Mouse (Mus musculus) kidney, embryonic 14.5 days (tissue): ENCODE data around the gene Ank. TPM values are rescaled to one million over a fixed set of nuclear protein-coding genes. Genes with fewer than 3 reads are reported as not detected.
A peak's percentile ranks its signal among the peaks of the same experiment; 100 is the strongest.

Experiments
- ATAC-seq: fragments of 200-750 bp; cut with Nextera tagmentation; 2 replicates; pipeline ENCODE4 v1.8.0; 2017; ENCODE audit warnings: moderate number of reproducible peaks, mild to moderate bottlenecking, moderate TSS enrichment, moderate library complexity; ENCODE audit not compliant: low FRiP score, low TSS enrichment
- H3K27ac ChIP-seq: fragments of 300-500 bp; sonication (generic); 2 replicates; pipeline ENCODE4 v1.5.1; 2014; ENCODE audit warnings: low read depth, mild to moderate bottlenecking, low read length, moderate library complexity, mixed read lengths
- H3K27me3 ChIP-seq: fragments of 300-500 bp; sonication (generic); 2 replicates; pipeline ENCODE4 v1.6.1; 2014; ENCODE audit warnings: mild to moderate bottlenecking, low read length; ENCODE audit not compliant: control insufficient read depth, insufficient read depth
- H3K36me3 ChIP-seq: fragments of 300-500 bp; sonication (generic); 2 replicates; pipeline ENCODE4 v1.6.1; 2014; ENCODE audit warnings: low read length, mixed read lengths; ENCODE audit not compliant: control insufficient read depth, insufficient read depth
- H3K4me1 ChIP-seq: fragments of 300-500 bp; sonication (generic); 2 replicates; pipeline ENCODE4 v1.6.1; 2014; ENCODE audit warnings: low read length, mixed read lengths; ENCODE audit not compliant: control insufficient read depth, insufficient read depth
- H3K4me2 ChIP-seq: fragments of 300-500 bp; sonication (generic); replicated peaks from 2 replicates; pipeline ENCODE4 v1.6.1; 2014; ENCODE audit warnings: low read depth, mild to moderate bottlenecking, low read length
- H3K4me3 ChIP-seq: fragments of 300-500 bp; sonication (generic); 2 replicates; pipeline ENCODE4 v1.5.1; 2014; ENCODE audit warnings: mild to moderate bottlenecking, low read length
- H3K9ac ChIP-seq: fragments of 300-500 bp; sonication (generic); 2 replicates; pipeline ENCODE4 v1.6.1; 2014; ENCODE audit warnings: low read depth, mild to moderate bottlenecking, low read length, moderate library complexity
- H3K9me3 ChIP-seq: fragments of 300-500 bp; sonication (generic); 2 replicates; pipeline ENCODE4 v1.6.1; 2016; ENCODE audit warnings: low read length; ENCODE audit not compliant: control insufficient read depth
- WGBS: fragments of 180-500 bp; shearing (Covaris S2); extraction: QIAGEN DNeasy Blood & Tissue Kit; methylation state at CpG from one replicate; pipeline ENCODE4 v1.1.7; 2014; 5-methylcytosine and 5-hydroxymethylcytosine counted together
- polyA plus RNA-seq: library from polyadenylated mRNA; unstranded; fragments of >200 nt; fragmentation: Nextera tagmentation; extraction: Ambion mirVana; gene quantifications from 2 replicates; pipeline ENCODE4 v1.2.1, GENCODE M21; 2014

The Ank gene
- 6.1 and 10.3 TPM in 2 replicates for polyA plus RNA-seq

DNA sequence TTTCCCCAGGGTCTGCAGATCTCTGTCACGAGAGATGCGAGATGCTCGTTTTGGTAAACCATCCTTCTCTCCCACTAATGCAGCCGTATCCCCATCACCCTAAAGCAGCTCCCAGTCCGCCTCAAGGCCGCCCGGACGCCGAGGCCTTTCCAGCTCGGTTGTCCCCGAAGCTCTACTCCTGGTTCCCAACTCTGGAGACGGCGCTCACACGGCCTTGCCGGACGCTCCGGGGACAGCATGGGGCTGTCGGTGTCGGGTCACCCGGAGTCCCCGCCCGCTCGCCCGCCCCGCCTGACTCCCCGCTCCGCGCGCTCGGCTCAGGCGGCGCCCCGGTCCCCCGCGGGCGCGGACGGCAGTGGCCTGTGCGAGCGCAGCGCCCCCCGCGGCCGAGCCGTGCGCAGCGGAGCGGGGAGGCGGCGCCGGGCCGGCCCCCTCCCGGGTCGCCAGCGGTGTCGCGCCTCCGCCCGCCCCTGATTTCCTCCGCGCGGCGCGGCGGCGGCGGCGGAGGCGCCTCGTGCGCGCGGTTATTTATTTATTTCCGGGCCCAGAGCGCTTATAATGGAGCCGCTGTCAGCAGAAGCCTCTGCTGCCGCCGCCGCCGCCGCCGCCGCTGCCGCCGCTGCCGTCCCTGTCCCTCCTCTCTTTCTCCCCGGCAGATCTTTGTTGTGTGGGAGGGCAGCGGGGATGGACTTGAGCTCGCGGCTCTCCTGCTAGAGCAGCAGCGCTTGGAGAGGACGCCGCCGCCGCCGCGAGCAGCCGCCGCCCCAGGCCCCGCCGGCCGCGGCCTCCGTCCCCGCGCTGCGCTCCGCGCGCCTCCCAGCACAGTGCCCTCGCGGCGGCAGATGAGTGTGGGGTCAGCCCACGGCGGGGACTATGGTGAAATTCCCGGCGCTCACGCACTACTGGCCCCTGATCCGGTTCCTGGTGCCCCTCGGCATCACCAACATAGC, at the start of gene Ank:
Ank (plus strand) TSS at position 547 of the 950 bp plus-strand sequence.
- no peaks in the 10 kb centered on the region for H3K36me3 ChIP-seq
- H3K9ac ChIP-seq: peak within 1 kb of the TSS; percentile 79
- peak within 1 kb of the TSS; percentile 77 for H3K4me3 ChIP-seq
- peak; percentile 94 for ATAC-seq
- H3K27ac ChIP-seq: no peak within 1 kb of the TSS
- no peaks in the 10 kb centered on the region; the same call in 1 of the 2 replicates for H3K27me3 ChIP-seq
- H3K4me1 ChIP-seq: peaks cover 4% of the 10 kb centered on the region; the same call in 1 of the 2 replicates
- under 1% methylated on average over 83 of the region's 120 CpGs for WGBS
- H3K9me3 ChIP-seq: no peaks in the 10 kb centered on the region
- peak within 1 kb of the TSS; percentile 90 for H3K4me2 ChIP-seq

DNA sequence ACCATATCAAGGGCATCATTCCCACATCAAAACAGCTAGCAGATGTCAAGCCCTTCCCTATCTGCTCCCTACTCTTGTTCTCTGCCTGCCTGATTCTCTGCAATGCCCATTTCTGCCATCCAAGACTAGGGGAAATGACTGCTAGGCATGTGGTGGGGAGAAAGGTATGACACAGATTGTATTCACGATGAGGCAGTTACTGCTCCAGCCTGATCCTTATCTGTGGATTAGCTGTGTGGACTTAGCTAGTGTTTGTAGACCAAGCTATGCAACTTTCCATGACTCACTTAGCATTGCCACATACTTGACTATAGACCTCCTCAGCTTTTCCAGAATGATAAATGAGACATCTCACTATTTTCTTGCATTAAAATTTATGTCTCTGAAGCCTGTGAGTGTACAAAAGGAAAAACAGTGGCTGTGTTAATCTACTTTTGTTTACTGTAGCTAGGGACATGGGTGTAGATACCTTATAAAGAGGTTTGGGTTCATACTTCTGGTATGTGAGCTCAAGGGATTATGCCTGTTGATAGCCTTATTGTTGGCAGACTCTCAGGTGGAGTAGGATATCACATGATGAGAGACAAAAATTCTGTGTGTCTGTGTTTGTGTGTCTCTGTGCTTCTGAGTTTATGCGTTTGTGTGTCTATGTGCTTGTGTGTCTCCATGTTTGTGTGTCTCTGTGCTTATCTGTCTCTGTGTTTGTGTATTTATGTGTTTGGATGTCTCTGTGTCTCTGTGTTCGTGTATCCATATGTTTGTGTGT, 47.7 kb upstream of the Ank start:
- WGBS: 86% methylated on average over 3 of the region's 3 CpGs
- H3K9ac ChIP-seq: no peak overlapping the region
- no peaks in the 10 kb centered on the region for H3K9me3 ChIP-seq
- H3K27me3 ChIP-seq: no peaks in the 10 kb centered on the region
- ATAC-seq: no peak
- H3K27ac ChIP-seq: no peak overlapping the region
- peaks cover 4% of the 10 kb centered on the region; the same call in 1 of the 2 replicates for H3K4me1 ChIP-seq
- H3K4me2 ChIP-seq: no peak overlapping the region
- no peaks in the 10 kb centered on the region for H3K36me3 ChIP-seq
- no peak overlapping the region for H3K4me3 ChIP-seq

GRCm38 (mm10) chr15:27421531-27421930, 44.9 kb upstream of the Ank start:
- WGBS: 91% methylated on average over 6 of the region's 6 CpGs

DNA sequence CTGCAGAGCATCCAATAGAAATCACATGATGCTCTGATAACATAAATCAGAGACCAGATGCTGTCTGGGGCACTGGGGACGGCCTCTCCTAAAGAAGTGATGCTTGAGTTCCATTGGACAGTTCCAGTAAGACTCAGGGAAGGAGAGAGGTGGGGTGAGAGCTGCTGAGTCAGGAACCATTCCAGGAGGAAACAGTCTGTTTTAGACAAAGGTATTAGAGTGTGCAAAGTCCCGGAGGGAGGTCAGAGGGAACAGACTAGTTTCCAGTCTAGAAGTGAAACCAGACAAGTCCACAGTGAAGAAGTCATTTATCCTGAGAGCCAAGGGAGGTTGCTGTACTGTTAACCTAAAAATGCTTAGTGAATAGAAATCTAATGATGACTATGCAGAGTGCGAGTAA, 38.9 kb upstream of the Ank start:
- 63% methylated on average over 3 of the region's 3 CpGs for WGBS

More at GRCm38 (mm10) chr15:27421531-27421930, 44.9 kb upstream of the Ank start:
- H3K4me1 ChIP-seq: no peaks in the 10 kb centered on the region
- no peak overlapping the region for H3K4me3 ChIP-seq
- ATAC-seq: no peak
- no peak overlapping the region for H3K27ac ChIP-seq
- H3K36me3 ChIP-seq: no peaks in the 10 kb centered on the region
- H3K9me3 ChIP-seq: no peaks in the 10 kb centered on the region
- no peaks in the 10 kb centered on the region for H3K27me3 ChIP-seq
- no peak overlapping the region for H3K4me2 ChIP-seq
- no peak overlapping the region for H3K9ac ChIP-seq

GRCm38 (mm10) chr15:27430241-27430640, 36.2 kb upstream of the Ank start:
- Histone ChIP-seq H3K27ac (no peak overlapping the region), H3K9me3 (no peaks in the 10 kb centered on the region), H3K4me3 (no peak overlapping the region), H3K9ac (no peak overlapping the region), H3K4me1 (no peaks in the 10 kb centered on the region), H3K4me2 (no peak overlapping the region), H3K36me3 (no peaks in the 10 kb centered on the region), H3K27me3 (no peaks in the 10 kb centered on the region)
- no peak for ATAC-seq
- WGBS: 75% methylated on average over 1 of the region's 1 CpGs

More for the DNA sequence above, 38.9 kb upstream of the Ank start:
- H3K4me2 ChIP-seq: no peak overlapping the region
- H3K27me3 ChIP-seq: no peaks in the 10 kb centered on the region
- H3K9me3 ChIP-seq: no peaks in the 10 kb centered on the region
- no peaks in the 10 kb centered on the region for H3K4me1 ChIP-seq
- H3K36me3 ChIP-seq: no peaks in the 10 kb centered on the region
- no peak overlapping the region for H3K9ac ChIP-seq
- H3K4me3 ChIP-seq: no peak overlapping the region
- ATAC-seq: no peak
- H3K27ac ChIP-seq: no peak overlapping the region

- Histone ChIP-seq H3K27me3 (no peaks in the 10 kb centered on the region), H3K27ac (no peak overlapping the region), H3K4me2 (no peak overlapping the region), H3K36me3 (no peaks in the 10 kb centered on the region), H3K9me3 (no peaks in the 10 kb centered on the region), H3K9ac (no peak overlapping the region), H3K4me1 (no peaks in the 10 kb centered on the region), H3K4me3 (no peak overlapping the region)
- 90% methylated on average over 3 of the region's 4 CpGs for WGBS
- no peak for ATAC-seq
These were observed 33.4 kb upstream of the Ank start for GRCm38 (mm10) chr15:27432851-27433615.

DNA sequence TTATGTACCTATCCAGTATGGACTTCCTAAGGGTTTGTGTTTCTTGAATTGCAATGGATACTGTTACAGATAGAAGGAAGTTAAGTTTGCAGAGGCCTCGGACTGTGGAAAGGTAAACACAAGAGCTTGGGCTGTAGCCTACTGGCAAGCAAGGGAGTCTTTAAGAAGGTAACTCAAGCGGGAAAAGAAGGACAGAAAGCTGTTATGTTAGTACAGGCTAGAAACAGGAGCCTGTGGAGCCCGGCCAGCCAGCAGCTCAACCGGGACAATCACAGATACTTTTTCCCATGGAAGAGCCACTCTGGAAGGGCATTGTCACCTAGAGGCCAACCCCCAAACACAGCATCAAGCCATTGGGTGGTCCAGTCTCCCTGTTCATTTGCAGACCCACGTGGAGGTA, 31.1 kb upstream of the Ank start:
- H3K9ac ChIP-seq: no peak overlapping the region
- no peak overlapping the region for H3K4me3 ChIP-seq
- no peaks in the 10 kb centered on the region for H3K4me1 ChIP-seq
- WGBS: 52% methylated on average over 5 of the region's 5 CpGs
- no peaks in the 10 kb centered on the region for H3K36me3 ChIP-seq
- peak; percentile 85 for ATAC-seq
- no peak overlapping the region for H3K4me2 ChIP-seq
- no peaks in the 10 kb centered on the region for H3K9me3 ChIP-seq
- H3K27me3 ChIP-seq: no peaks in the 10 kb centered on the region
- H3K27ac ChIP-seq: no peak overlapping the region

DNA sequence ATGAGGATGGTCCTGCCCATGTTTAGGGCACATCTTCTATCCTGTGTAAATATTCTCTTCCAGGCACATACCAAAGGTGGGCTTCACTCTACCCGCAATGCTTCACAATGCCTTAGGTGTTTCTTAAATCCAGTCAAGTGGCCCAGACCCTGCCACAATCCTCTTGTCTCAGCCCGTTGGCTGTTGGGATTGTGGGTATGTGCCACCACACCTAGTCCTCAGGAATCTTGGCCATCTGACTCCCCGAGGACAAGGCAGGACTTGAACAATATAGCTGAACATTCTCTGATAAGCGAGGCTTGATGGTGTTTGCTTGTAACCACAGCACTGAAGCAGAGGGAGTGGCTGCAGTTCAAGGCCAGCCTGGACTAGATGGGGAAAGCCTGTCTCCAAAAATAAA, 30.3 kb upstream of the Ank start:
- Histone ChIP-seq H3K4me2 (no peak overlapping the region), H3K27ac (no peak overlapping the region), H3K4me3 (no peak overlapping the region), H3K27me3 (no peaks in the 10 kb centered on the region), H3K9ac (no peak overlapping the region), H3K4me1 (no peaks in the 10 kb centered on the region), H3K36me3 (no peaks in the 10 kb centered on the region), H3K9me3 (no peaks in the 10 kb centered on the region)
- no peak for ATAC-seq
- 93% methylated on average over 4 of the region's 4 CpGs for WGBS
